Mouse (Mus musculus): ENCODE measurements around the gene Gm49387.

Gene Gm49387

GRCm38 (mm10) chr14:31537298-31537697 lies 103.4 kb downstream of the Gm49387 start:
- intact Hi-C loops (cut with DNase I): no loop called here

GRCm38 (mm10) chr14:31532656-31533055 lies 108.0 kb downstream of the Gm49387 start:
- intact Hi-C loops (cut with DNase I): no loop called here

- intact Hi-C loops (cut with DNase I): no loop called here
Measured at GRCm38 (mm10) chr14:31531506-31532148, 109.1 kb downstream of the Gm49387 start.

- intact Hi-C loops (cut with DNase I): no loop called here
Measured at GRCm38 (mm10) chr14:31530847-31531246, 109.8 kb downstream of the Gm49387 start.

GRCm38 (mm10) chr14:31525040-31525810 lies 115.5 kb downstream of the Gm49387 start:
- intact Hi-C loops (cut with DNase I): no loop called here

GRCm38 (mm10) chr14:31521318-31521717 lies 119.4 kb downstream of the Gm49387 start:
- intact Hi-C loops (cut with DNase I): no loop called here

GRCm38 (mm10) chr14:31519165-31519564 lies 121.5 kb downstream of the Gm49387 start:
- intact Hi-C loops (cut with DNase I): loop anchor here (2.0 to 10.0 kb wide), 3 partner anchors 48 to 266 kb away; no protein-coding TSS in a partner anchor

- intact Hi-C loops (cut with DNase I): loop anchor here (5.0 to 10.0 kb wide), 2 partner anchors 51 to 269 kb away; no protein-coding TSS in a partner anchor
Measured at GRCm38 (mm10) chr14:31515895-31516294, 124.8 kb downstream of the Gm49387 start.

- intact Hi-C loops (cut with DNase I): loop anchor here (10.0 kb wide), 1 partner anchor 274 kb away; no protein-coding TSS in a partner anchor
Measured at GRCm38 (mm10) chr14:31510322-31510721, 130.4 kb downstream of the Gm49387 start.

- intact Hi-C loops (cut with DNase I): loop anchor here (10.0 kb wide), 1 partner anchor 275 kb away; no protein-coding TSS in a partner anchor
Measured at GRCm38 (mm10) chr14:31509911-31510310, 130.8 kb downstream of the Gm49387 start.

- intact Hi-C loops (cut with DNase I): no loop called here
Measured at GRCm38 (mm10) chr14:31506456-31506855, 134.2 kb downstream of the Gm49387 start.

GRCm38 (mm10) chr14:31503406-31503805 lies 137.3 kb downstream of the Gm49387 start:
- intact Hi-C loops (cut with DNase I): no loop called here
